Mouse (Mus musculus): ENCODE results near the gene Tmem107. TPM values are rescaled to one million over a fixed set of nuclear protein-coding genes. Genes with fewer than 3 reads are reported as not detected.

Gene Tmem107
- polyA plus RNA-seq, 2 experiments: 12.0 to 21.9 TPM

DNA sequence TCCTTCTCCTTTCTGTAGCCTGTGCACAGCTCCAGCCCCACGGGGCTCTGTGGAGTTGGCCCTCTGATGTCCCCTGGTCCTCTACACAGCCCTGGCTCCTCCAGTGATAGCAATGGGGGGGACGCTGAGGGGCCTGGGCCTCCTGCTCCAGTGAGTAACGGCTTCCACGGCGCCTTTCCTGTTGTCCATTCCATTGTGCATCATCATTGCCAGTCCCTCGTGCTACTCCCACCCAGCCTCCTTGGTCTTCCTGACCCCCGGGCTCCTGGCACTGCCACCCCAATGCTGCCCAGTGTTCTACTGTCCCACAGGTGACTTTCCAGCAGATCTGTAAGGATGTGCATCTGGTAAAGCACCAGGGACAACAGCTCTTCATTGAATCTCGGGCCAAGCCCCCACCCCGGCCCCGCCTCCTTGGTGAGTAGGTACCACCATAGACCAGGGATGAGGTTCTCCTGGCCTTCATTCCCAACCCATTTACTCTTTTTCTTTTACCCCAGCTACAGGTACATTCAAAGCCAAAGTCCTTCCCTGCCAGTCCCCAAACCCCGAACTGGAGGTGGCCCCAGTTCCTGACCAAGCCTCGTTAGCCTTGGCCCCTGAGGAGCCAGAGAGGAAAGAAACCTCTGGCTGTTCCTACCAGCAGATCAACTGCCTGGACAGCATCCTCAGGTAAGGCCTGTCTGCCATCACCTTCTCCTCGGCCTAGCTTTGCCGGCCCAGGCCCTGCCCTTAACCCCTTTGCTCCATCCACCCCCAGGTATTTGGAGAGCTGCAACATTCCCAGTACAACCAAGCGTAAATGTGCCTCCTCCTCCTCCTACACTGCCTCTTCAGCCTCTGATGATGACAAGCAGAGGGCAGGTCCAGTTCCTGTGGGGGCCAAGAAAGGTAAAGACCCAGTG, 33.2 kb downstream of the Tmem107 start:
- no peaks in the 10 kb centered on the region for H3K27me3 ChIP-seq (ENCODE audit: control insufficient read depth, insufficient read depth, low read length)
- H3K36me3 ChIP-seq (replicated peaks; ENCODE audit: control insufficient read depth, insufficient read depth, low read depth): peaks cover 8% of the 10 kb centered on the region
- 77% methylated on average over 15 of the region's 15 CpGs for WGBS (ENCODE audit: insufficient replicate concordance)
- H3K9ac ChIP-seq (replicated peaks): no peak overlapping the region
- H3K27ac ChIP-seq: no peak overlapping the region
- TF ChIP-seq EP300 (IDR thresholded peaks at IDR 0.05; ENCODE audit: low read depth) (no peak), CTCF (IDR thresholded peaks at IDR 0.05; ENCODE audit: low read depth) (no peak)
- no peak overlapping the region for H3K4me2 ChIP-seq (ENCODE audit: low read depth)
- no peak for ATAC-seq (ENCODE audit: insufficient read depth)
- DNase-seq (ENCODE audit: low read depth in 3 of 3, low spot score in 3 of 3): no peak
- H3K4me3 ChIP-seq (ENCODE audit: insufficient read depth in 1 of 2, low read depth in 2 of 2, low read length in 2 of 2): no peak overlapping the region
- no peaks in the 10 kb centered on the region for H3K9me3 ChIP-seq (ENCODE audit: control insufficient read depth, low read length)
- peaks cover 4 to 14% of the 10 kb centered on the region in 2 experiments for H3K4me1 ChIP-seq (replicated peaks; ENCODE audit: control insufficient read depth in 2 of 2, insufficient read depth in 2 of 2, low read length in 1 of 2)

DNA sequence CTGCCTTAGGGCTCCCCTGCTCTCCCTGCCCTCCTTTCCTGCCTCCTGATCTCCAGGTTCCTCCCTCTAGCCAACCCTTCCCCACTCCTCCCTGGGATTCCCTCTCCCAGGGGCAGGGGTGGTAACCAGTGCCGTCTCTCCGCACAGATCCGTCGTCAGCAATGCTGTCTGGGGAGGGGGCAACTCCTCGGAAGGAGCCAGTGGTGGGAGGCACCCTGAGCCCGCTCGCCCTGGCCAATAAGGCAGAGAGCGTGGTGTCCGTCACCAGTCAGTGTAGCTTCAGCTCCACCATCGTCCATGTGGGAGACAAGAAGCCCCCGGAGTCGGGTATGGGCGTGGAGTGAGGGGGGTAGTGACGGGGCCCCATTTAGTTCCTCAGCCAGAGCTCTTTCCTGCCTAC, 33.9 kb downstream of the Tmem107 start:
- no peaks in the 10 kb centered on the region for H3K9me3 ChIP-seq (ENCODE audit: control insufficient read depth, low read length)
- TF ChIP-seq EP300 (IDR thresholded peaks at IDR 0.05; ENCODE audit: low read depth) (no peak), CTCF (IDR thresholded peaks at IDR 0.05; ENCODE audit: low read depth) (no peak)
- no peak overlapping the region for H3K4me3 ChIP-seq (ENCODE audit: insufficient read depth in 1 of 2, low read depth in 2 of 2, low read length in 2 of 2)
- 81% methylated on average over 14 of the region's 14 CpGs for WGBS (ENCODE audit: insufficient replicate concordance)
- H3K27me3 ChIP-seq (ENCODE audit: control insufficient read depth, insufficient read depth, low read length): no peaks in the 10 kb centered on the region
- H3K9ac ChIP-seq (replicated peaks): no peak overlapping the region
- no peak overlapping the region for H3K4me2 ChIP-seq (ENCODE audit: low read depth)
- DNase-seq (ENCODE audit: low read depth in 3 of 3, low spot score in 3 of 3) (no peak), ATAC-seq (ENCODE audit: insufficient read depth) (no peak)
- H3K27ac ChIP-seq: no peak overlapping the region
- peaks cover 8% of the 10 kb centered on the region for H3K36me3 ChIP-seq (replicated peaks; ENCODE audit: control insufficient read depth, insufficient read depth, low read depth)
- H3K4me1 ChIP-seq (replicated peaks; ENCODE audit: control insufficient read depth in 2 of 2, insufficient read depth in 2 of 2, low read length in 1 of 2): peaks cover 0 to 8% of the 10 kb centered on the region in 2 experiments; a peak in 2 of 4 replicates

DNA sequence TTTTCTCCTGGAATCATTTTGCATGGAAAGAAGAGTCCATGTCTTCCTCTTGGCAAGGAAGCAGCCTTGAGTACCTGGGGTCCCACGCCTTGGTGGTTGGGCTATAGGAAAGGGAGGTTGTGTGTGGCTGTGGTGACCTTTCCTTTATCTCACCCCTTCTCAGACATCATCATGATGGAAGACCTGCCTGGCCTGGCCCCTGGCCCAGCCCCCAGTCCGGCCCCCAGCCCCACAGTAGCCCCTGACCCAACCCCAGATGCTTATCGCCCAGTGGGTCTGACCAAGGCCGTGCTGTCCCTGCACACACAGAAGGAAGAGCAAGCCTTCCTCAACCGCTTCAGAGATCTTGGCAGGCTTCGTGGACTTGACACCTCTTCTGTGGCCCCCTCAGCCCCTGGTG, 34.6 kb downstream of the Tmem107 start:
- peaks cover 8% of the 10 kb centered on the region for H3K36me3 ChIP-seq (replicated peaks; ENCODE audit: control insufficient read depth, insufficient read depth, low read depth)
- ATAC-seq (ENCODE audit: insufficient read depth): no peak
- 73% methylated on average over 6 of the region's 6 CpGs for WGBS (ENCODE audit: insufficient replicate concordance)

DNA sequence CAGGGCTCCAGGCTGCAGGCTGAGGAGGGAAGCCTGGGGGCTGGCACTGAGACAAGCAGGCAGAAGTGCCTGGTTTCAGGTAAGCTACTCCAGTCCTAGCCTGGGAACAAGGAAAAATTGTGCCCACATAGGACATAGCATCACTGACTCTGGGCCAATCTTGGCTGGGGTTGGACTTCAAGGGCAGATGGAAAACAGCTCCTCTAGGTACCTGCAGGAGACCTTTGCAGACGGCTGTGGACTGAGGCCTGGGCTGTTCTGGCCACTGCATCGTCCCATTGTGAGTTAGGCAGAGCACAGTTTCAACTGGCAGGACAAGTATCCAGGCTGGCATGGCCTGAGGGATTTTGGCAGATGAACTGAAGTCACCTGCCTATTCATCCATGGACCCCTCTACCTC, 35.2 kb downstream of the Tmem107 start:
- WGBS (ENCODE audit: insufficient replicate concordance): 66% methylated on average over 2 of the region's 2 CpGs
- Histone ChIP-seq H3K27ac (no peak overlapping the region), H3K4me3 (ENCODE audit: insufficient read depth in 1 of 2, low read depth in 2 of 2, low read length in 2 of 2) (no peak overlapping the region), H3K9ac (replicated peaks) (no peak overlapping the region), H3K9me3 (ENCODE audit: control insufficient read depth, low read length) (no peaks in the 10 kb centered on the region), H3K4me2 (ENCODE audit: low read depth) (no peak overlapping the region), H3K4me1 (replicated peaks; ENCODE audit: control insufficient read depth in 2 of 2, insufficient read depth in 2 of 2, low read length in 1 of 2) (peaks cover 0 to 5% of the 10 kb centered on the region in 2 experiments; a peak in 3 of 4 replicates), H3K27me3 (ENCODE audit: control insufficient read depth, insufficient read depth, low read length) (no peaks in the 10 kb centered on the region), H3K36me3 (replicated peaks; ENCODE audit: control insufficient read depth, insufficient read depth, low read depth) (peaks cover 8% of the 10 kb centered on the region)
- TF ChIP-seq EP300 (IDR thresholded peaks at IDR 0.05; ENCODE audit: low read depth): no peak
- TF ChIP-seq CTCF (IDR thresholded peaks at IDR 0.05; ENCODE audit: low read depth): no peak
- DNase-seq (ENCODE audit: low read depth in 3 of 3, low spot score in 3 of 3): no peak
- ATAC-seq (ENCODE audit: insufficient read depth): no peak

More for the DNA sequence above, 34.6 kb downstream of the Tmem107 start:
- peaks cover 0 to 7% of the 10 kb centered on the region in 2 experiments; a peak in 2 of 4 replicates for H3K4me1 ChIP-seq (replicated peaks; ENCODE audit: control insufficient read depth in 2 of 2, insufficient read depth in 2 of 2, low read length in 1 of 2)
- no peak overlapping the region for H3K9ac ChIP-seq (replicated peaks)
- H3K27ac ChIP-seq: no peak overlapping the region
- no peak for DNase-seq (ENCODE audit: low read depth in 3 of 3, low spot score in 3 of 3)
- no peak overlapping the region for H3K4me2 ChIP-seq (ENCODE audit: low read depth)
- no peaks in the 10 kb centered on the region for H3K27me3 ChIP-seq (ENCODE audit: control insufficient read depth, insufficient read depth, low read length)
- TF ChIP-seq EP300 (IDR thresholded peaks at IDR 0.05; ENCODE audit: low read depth) (no peak), CTCF (IDR thresholded peaks at IDR 0.05; ENCODE audit: low read depth) (no peak)
- no peak overlapping the region for H3K4me3 ChIP-seq (ENCODE audit: insufficient read depth in 1 of 2, low read depth in 2 of 2, low read length in 2 of 2)
- no peaks in the 10 kb centered on the region for H3K9me3 ChIP-seq (ENCODE audit: control insufficient read depth, low read length)

DNA sequence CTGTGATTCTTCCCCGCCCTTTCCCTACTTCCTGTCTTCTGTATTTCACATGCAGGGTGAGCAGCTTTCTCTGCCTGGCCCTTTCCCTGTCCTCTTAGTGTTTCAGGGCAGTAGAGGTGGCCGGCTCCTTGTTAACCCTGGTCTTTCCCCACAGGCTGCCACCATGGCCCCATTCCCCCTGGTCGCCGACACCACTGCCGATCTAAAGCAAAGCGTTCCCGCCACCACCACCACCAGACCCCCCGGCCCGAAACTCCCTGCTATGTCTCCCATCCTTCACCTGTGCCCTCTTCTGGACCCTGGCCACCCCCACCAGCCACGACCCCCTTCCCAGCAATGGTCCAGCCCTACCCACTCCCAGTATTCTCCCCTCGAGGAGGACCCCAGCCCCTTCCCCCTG, 35.7 kb downstream of the Tmem107 start:
- no peak overlapping the region for H3K27ac ChIP-seq
- H3K36me3 ChIP-seq (replicated peaks; ENCODE audit: control insufficient read depth, insufficient read depth, low read depth): peaks cover 8% of the 10 kb centered on the region
- H3K27me3 ChIP-seq (ENCODE audit: control insufficient read depth, insufficient read depth, low read length): no peaks in the 10 kb centered on the region
- no peak overlapping the region for H3K9ac ChIP-seq (replicated peaks)
- H3K4me2 ChIP-seq (ENCODE audit: low read depth): no peak overlapping the region
- ATAC-seq (ENCODE audit: insufficient read depth): no peak
- no peak for TF ChIP-seq CTCF (IDR thresholded peaks at IDR 0.05; ENCODE audit: low read depth)
- no peak for TF ChIP-seq EP300 (IDR thresholded peaks at IDR 0.05; ENCODE audit: low read depth)
- H3K4me1 ChIP-seq (replicated peaks; ENCODE audit: control insufficient read depth in 2 of 2, insufficient read depth in 2 of 2, low read length in 1 of 2): peaks cover under 1 to 8% of the 10 kb centered on the region in 2 experiments; a peak in 3 of 4 replicates
- WGBS (ENCODE audit: insufficient replicate concordance): 82% methylated on average over 11 of the region's 11 CpGs
- no peak for DNase-seq (ENCODE audit: low read depth in 3 of 3, low spot score in 3 of 3)
- H3K4me3 ChIP-seq (ENCODE audit: insufficient read depth in 1 of 2, low read depth in 2 of 2, low read length in 2 of 2): no peak overlapping the region
- H3K9me3 ChIP-seq (ENCODE audit: control insufficient read depth, low read length): no peaks in the 10 kb centered on the region

All from liver, embryonic 14.5 days (tissue).